Mouse (Mus musculus): ENCODE data around the gene Lhx9. TPM values are rescaled to one million over a fixed set of nuclear protein-coding genes. Genes with fewer than 3 reads are reported as not detected.

The Lhx9 gene
- polyA plus RNA-seq, 1 experiment from 2014 or later: 2.0 TPM

DNA sequence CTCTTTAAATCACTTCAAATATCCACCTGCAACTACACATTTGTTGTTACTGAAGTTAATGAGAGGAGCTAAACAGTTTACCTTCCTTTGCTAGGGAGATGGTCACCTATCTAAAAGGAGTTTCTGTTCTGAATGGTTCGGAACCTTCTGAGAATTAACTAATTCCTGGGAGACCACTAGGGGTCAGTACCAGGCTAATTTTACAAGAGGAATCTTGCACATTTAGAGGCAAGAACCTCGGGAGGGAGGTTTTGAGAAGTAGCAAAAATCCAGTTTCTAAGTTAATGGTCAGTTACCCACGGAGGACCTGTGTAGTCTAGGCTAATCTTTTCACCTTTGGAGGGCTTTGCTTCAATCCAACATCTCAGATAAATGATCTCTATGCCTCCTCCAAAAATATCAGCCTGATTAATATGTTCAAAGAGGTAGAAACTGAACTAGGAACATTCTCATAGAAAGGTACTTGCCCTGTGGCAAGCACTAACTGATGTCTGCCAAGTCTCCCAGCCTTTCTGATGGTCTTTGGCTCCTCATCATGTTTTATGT is 12.9 kb downstream of the Lhx9 start:
- H3K9me3 ChIP-seq (replicated peaks; ENCODE audit: control insufficient read depth, low read length): no peaks in the 10 kb centered on the region
- no peaks in the 10 kb centered on the region for H3K36me3 ChIP-seq (ENCODE audit: control insufficient read depth, insufficient read depth, low read length)
- H3K4me3 ChIP-seq (ENCODE audit: low read depth, low read length): no peak overlapping the region
- no peak overlapping the region for H3K9ac ChIP-seq (ENCODE audit: low read depth, low read length)
- WGBS (ENCODE audit: insufficient replicate concordance): 2% methylated on average over 3 of the region's 3 CpGs
- peaks cover 57% of the 10 kb centered on the region for H3K27me3 ChIP-seq (ENCODE audit: control insufficient read depth, insufficient read depth, low read length)
- ATAC-seq (replicated peaks; ENCODE audit: insufficient number of reproducible peaks, low FRiP score, low TSS enrichment): no peak
- no peak overlapping the region for H3K4me2 ChIP-seq
- H3K27ac ChIP-seq (ENCODE audit: low read depth, low read length): no peak overlapping the region
- no peaks in the 10 kb centered on the region for H3K4me1 ChIP-seq (ENCODE audit: control insufficient read depth, insufficient read depth, low read length)

DNA sequence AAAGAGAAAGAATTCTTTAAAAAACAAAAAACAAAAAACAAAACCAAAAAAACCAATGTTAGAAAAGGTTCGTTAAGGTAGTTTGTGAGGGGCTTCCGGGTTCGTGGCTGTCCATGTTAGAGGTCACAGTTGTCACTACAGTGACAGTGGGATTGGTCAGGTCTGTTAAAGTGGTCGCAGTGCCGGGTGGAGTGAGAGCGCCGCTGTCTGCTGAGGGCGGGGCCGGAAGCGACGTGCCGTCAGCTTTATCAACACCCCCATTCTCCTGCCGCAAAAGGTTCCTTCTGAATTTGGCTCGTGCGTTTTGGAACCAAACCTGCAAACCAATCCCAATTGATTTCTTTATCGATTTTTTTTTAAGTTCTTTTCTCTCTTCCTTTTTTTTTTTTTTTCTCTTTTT is 17.1 kb downstream of the Lhx9 start:
- Histone ChIP-seq H3K27ac (ENCODE audit: low read depth, low read length) (no peak overlapping the region), H3K4me2 (peak overlapping the region; percentile 67), H3K9me3 (replicated peaks; ENCODE audit: control insufficient read depth, low read length) (no peaks in the 10 kb centered on the region), H3K36me3 (ENCODE audit: control insufficient read depth, insufficient read depth, low read length) (no peaks in the 10 kb centered on the region), H3K27me3 (ENCODE audit: control insufficient read depth, insufficient read depth, low read length) (peaks cover 26% of the 10 kb centered on the region), H3K4me1 (ENCODE audit: control insufficient read depth, insufficient read depth, low read length) (no peaks in the 10 kb centered on the region), H3K4me3 (ENCODE audit: low read depth, low read length) (peak overlapping the region; percentile 37), H3K9ac (ENCODE audit: low read depth, low read length) (no peak overlapping the region)
- WGBS (ENCODE audit: insufficient replicate concordance): 2% methylated on average over 16 of the region's 16 CpGs
- peak; percentile 77; the same call in 1 of the 2 replicates for ATAC-seq (replicated peaks; ENCODE audit: insufficient number of reproducible peaks, low FRiP score, low TSS enrichment)

DNA sequence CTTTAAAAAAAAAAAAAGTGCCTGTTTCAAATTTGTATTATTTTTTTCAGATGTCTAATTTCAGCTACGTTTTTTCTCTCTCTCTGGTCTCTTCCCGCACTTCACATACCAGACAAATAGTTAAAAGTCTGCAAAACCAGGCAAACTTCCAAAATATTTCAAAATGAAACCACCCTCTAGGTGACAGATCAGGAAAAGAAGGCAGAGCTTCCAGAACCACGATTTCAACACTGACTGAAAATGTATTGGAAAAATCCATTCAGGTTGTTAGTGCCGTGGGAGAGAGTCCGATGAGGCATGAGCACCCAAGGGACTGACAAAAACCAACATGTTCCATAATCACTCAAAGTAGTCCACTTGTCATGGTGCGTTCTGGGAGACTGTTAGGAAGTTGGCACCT is 21.5 kb downstream of the Lhx9 start:
- no peak overlapping the region for H3K4me2 ChIP-seq

DNA sequence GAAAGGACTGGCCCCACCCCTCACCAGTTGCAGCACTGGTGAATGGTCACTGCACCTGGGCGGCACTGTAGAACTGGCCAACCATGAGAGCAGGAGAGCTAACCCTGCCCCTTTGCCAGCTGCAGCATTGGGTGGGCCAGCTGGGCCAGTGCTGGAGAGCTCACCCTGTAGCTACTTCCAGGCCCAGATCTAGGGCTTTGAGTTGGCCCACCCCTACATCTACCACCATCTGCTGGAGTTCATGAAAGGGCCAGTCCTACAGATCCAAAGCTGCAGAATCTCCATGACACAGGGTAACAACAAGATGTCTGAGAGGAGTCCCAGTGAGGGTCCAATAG is 25.4 kb downstream of the Lhx9 start:
- Histone ChIP-seq H3K36me3 (ENCODE audit: control insufficient read depth, insufficient read depth, low read length) (no peaks in the 10 kb centered on the region), H3K4me1 (ENCODE audit: control insufficient read depth, insufficient read depth, low read length) (no peaks in the 10 kb centered on the region), H3K4me3 (ENCODE audit: low read depth, low read length) (no peak overlapping the region), H3K27me3 (ENCODE audit: control insufficient read depth, insufficient read depth, low read length) (no peaks in the 10 kb centered on the region), H3K9me3 (replicated peaks; ENCODE audit: control insufficient read depth, low read length) (no peaks in the 10 kb centered on the region), H3K27ac (ENCODE audit: low read depth, low read length) (no peak overlapping the region), H3K9ac (ENCODE audit: low read depth, low read length) (no peak overlapping the region), H3K4me2 (no peak overlapping the region)
- WGBS (ENCODE audit: insufficient replicate concordance): 88% methylated on average over 1 of the region's 1 CpGs
- ATAC-seq (replicated peaks; ENCODE audit: insufficient number of reproducible peaks, low FRiP score, low TSS enrichment): no peak

More for the DNA sequence above, 21.5 kb downstream of the Lhx9 start:
- no peaks in the 10 kb centered on the region for H3K27me3 ChIP-seq (ENCODE audit: control insufficient read depth, insufficient read depth, low read length)
- 64% methylated on average over 6 of the region's 6 CpGs for WGBS (ENCODE audit: insufficient replicate concordance)
- no peak overlapping the region for H3K27ac ChIP-seq (ENCODE audit: low read depth, low read length)
- H3K36me3 ChIP-seq (ENCODE audit: control insufficient read depth, insufficient read depth, low read length): no peaks in the 10 kb centered on the region
- no peak for ATAC-seq (replicated peaks; ENCODE audit: insufficient number of reproducible peaks, low FRiP score, low TSS enrichment)
- H3K4me1 ChIP-seq (ENCODE audit: control insufficient read depth, insufficient read depth, low read length): no peaks in the 10 kb centered on the region
- H3K9ac ChIP-seq (ENCODE audit: low read depth, low read length): no peak overlapping the region
- H3K9me3 ChIP-seq (replicated peaks; ENCODE audit: control insufficient read depth, low read length): no peaks in the 10 kb centered on the region
- H3K4me3 ChIP-seq (ENCODE audit: low read depth, low read length): no peak overlapping the region

DNA sequence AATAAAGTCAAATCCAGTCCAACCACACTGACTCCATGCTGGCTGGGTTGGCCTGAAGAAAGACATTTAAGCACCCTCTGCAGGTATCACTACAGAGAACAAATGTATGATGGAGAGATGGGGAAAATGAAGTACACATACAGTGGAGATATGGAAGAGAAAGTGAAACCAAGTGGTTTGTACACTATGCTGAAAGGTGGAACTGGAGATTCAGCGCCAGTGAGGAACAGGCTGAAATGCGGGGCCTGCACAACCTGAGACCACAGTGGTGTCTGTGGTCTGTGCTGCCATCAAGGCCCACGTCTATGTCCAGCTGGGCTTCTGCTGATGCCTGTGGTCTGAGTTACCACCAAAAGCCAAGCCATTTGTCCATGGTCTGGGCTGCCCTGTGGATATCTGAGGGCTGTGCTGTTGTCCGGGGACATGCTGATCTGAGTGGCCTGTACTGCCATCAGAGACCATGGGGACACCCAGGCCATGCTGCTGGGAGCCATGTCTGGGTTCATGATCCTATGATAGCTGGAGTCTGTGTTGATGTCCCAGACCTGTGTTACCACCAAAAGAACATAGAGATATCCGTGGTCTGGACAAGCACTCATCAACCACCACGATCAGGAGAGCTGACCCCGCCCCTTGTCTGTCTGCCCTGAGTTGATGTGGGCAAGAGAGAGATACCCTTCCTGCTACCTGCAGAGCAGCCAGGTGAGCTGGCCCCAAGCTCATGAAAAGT is 26.0 kb downstream of the Lhx9 start:
- no peak for ATAC-seq (replicated peaks; ENCODE audit: insufficient number of reproducible peaks, low FRiP score, low TSS enrichment)

DNA sequence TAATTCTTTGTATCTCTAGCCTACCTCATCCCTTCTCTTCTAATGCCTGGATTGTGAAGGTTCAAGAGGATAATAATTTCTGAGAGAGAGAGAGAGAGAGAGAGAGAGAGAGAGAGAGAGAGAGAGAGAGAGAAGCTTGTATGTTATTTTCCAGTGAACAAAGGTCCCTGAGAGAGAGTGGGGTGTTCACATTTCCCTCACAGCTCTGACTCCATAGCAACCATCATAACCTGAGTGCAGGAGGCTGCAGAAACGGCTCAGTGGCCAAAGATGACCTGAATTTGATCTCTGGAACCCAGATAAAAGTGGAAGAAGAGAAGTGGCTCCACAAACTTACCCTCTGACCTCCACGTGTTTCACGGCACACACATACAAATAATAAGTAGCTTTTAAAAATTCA is 46.6 kb downstream of the Lhx9 start:
- no peaks in the 10 kb centered on the region for H3K9me3 ChIP-seq (replicated peaks; ENCODE audit: control insufficient read depth, low read length)
- no peaks in the 10 kb centered on the region for H3K36me3 ChIP-seq (ENCODE audit: control insufficient read depth, insufficient read depth, low read length)
- no peaks in the 10 kb centered on the region for H3K4me1 ChIP-seq (ENCODE audit: control insufficient read depth, insufficient read depth, low read length)
- H3K4me3 ChIP-seq (ENCODE audit: low read depth, low read length): no peak overlapping the region
- H3K9ac ChIP-seq (ENCODE audit: low read depth, low read length): no peak overlapping the region
- H3K27ac ChIP-seq (ENCODE audit: low read depth, low read length): no peak overlapping the region
- H3K4me2 ChIP-seq: no peak overlapping the region
- no peak for ATAC-seq (replicated peaks; ENCODE audit: insufficient number of reproducible peaks, low FRiP score, low TSS enrichment)
- WGBS (ENCODE audit: insufficient replicate concordance): 48% methylated on average over 3 of the region's 3 CpGs
- no peaks in the 10 kb centered on the region for H3K27me3 ChIP-seq (ENCODE audit: control insufficient read depth, insufficient read depth, low read length)

More for the DNA sequence above, 26.0 kb downstream of the Lhx9 start:
- no peak overlapping the region for H3K4me2 ChIP-seq
- 85% methylated on average over 7 of the region's 7 CpGs for WGBS (ENCODE audit: insufficient replicate concordance)
- no peak overlapping the region for H3K4me3 ChIP-seq (ENCODE audit: low read depth, low read length)
- no peaks in the 10 kb centered on the region for H3K9me3 ChIP-seq (replicated peaks; ENCODE audit: control insufficient read depth, low read length)
- no peaks in the 10 kb centered on the region for H3K36me3 ChIP-seq (ENCODE audit: control insufficient read depth, insufficient read depth, low read length)
- H3K27me3 ChIP-seq (ENCODE audit: control insufficient read depth, insufficient read depth, low read length): no peaks in the 10 kb centered on the region
- H3K9ac ChIP-seq (ENCODE audit: low read depth, low read length): no peak overlapping the region
- H3K27ac ChIP-seq (ENCODE audit: low read depth, low read length): no peak overlapping the region
- H3K4me1 ChIP-seq (ENCODE audit: control insufficient read depth, insufficient read depth, low read length): no peaks in the 10 kb centered on the region

DNA sequence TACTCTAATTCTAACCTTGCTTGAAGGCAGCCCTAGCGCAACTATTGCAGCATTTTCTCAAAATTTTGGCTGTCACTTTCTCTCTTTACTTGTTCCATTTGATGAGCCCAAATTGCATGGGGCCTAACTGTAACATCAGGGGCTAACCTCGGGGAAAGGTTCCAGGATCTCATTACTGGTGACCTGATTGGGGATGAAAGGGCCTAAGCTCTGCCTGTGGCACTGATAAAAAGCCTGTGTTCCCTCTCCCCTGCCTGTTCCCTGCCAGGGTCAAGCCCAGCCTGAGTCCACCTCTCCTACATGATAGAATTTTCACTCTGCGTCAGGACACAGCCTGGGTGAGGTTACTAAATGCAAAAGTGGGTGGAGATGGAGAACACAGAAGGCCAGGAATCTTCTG is 47.1 kb downstream of the Lhx9 start:
- H3K9me3 ChIP-seq (replicated peaks; ENCODE audit: control insufficient read depth, low read length): no peaks in the 10 kb centered on the region
- no peak overlapping the region for H3K27ac ChIP-seq (ENCODE audit: low read depth, low read length)
- 64% methylated on average over 3 of the region's 3 CpGs for WGBS (ENCODE audit: insufficient replicate concordance)
- H3K36me3 ChIP-seq (ENCODE audit: control insufficient read depth, insufficient read depth, low read length): no peaks in the 10 kb centered on the region
- no peak overlapping the region for H3K4me2 ChIP-seq
- H3K4me3 ChIP-seq (ENCODE audit: low read depth, low read length): no peak overlapping the region
- no peaks in the 10 kb centered on the region for H3K27me3 ChIP-seq (ENCODE audit: control insufficient read depth, insufficient read depth, low read length)
- no peak overlapping the region for H3K9ac ChIP-seq (ENCODE audit: low read depth, low read length)
- no peak for ATAC-seq (replicated peaks; ENCODE audit: insufficient number of reproducible peaks, low FRiP score, low TSS enrichment)
- H3K4me1 ChIP-seq (ENCODE audit: control insufficient read depth, insufficient read depth, low read length): no peaks in the 10 kb centered on the region

DNA sequence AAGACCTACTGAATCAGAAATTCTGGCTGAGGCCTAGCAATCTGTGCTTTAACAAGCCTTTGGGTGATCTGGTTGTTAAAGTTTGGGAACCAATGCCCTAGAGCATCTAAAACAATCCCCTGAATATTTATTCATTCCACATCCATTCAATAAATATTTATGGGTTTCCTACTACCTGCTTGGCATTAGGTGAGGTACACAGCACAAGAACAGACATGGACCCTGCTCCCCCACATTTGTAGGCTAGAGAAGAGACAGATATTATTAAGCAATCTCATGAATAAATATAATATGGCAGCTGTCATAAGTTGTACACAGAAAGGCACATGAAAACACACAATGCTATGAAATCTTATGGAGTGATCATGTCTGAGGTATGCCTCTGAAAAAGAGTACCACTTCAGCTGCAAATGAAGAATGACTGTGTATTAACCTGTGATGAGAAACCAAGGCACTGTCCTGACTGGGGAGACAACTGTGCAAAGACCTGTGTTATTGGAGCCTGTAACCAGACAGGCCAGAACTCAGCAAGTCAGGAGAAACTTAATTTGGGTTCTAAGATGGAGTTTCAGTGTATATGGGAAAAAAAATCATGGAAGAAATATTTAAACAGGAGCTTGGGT is 48.6 kb downstream of the Lhx9 start:
- Histone ChIP-seq H3K9ac (ENCODE audit: low read depth, low read length) (no peak overlapping the region), H3K36me3 (ENCODE audit: control insufficient read depth, insufficient read depth, low read length) (no peaks in the 10 kb centered on the region), H3K4me1 (ENCODE audit: control insufficient read depth, insufficient read depth, low read length) (no peaks in the 10 kb centered on the region), H3K27ac (ENCODE audit: low read depth, low read length) (no peak overlapping the region), H3K27me3 (ENCODE audit: control insufficient read depth, insufficient read depth, low read length) (no peaks in the 10 kb centered on the region), H3K4me2 (no peak overlapping the region), H3K4me3 (ENCODE audit: low read depth, low read length) (no peak overlapping the region), H3K9me3 (replicated peaks; ENCODE audit: control insufficient read depth, low read length) (no peaks in the 10 kb centered on the region)
- no peak for ATAC-seq (replicated peaks; ENCODE audit: insufficient number of reproducible peaks, low FRiP score, low TSS enrichment)

DNA sequence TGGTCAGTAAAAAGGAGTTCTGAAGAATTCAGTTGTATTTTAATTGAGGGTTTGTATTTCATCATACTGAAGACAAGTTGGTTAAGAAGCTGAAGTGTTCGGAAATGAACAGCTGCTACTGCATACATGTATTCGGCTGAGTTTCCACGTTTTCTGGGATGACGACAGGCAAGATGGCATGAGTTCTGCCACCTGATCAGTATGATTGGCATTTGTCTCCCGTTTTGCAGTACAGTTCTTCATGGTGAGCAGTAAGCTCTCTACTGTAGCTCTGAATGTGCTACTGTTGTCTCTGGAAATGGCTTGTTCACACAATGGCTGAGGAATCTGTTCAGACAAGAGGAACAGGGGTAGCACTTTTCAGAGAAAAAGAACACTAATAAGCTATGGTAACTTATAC is 50.3 kb downstream of the Lhx9 start:
- Histone ChIP-seq H3K27ac (ENCODE audit: low read depth, low read length) (no peak overlapping the region), H3K4me1 (ENCODE audit: control insufficient read depth, insufficient read depth, low read length) (no peaks in the 10 kb centered on the region), H3K4me3 (ENCODE audit: low read depth, low read length) (no peak overlapping the region), H3K27me3 (ENCODE audit: control insufficient read depth, insufficient read depth, low read length) (no peaks in the 10 kb centered on the region), H3K9me3 (replicated peaks; ENCODE audit: control insufficient read depth, low read length) (no peaks in the 10 kb centered on the region), H3K4me2 (no peak overlapping the region), H3K9ac (ENCODE audit: low read depth, low read length) (no peak overlapping the region), H3K36me3 (ENCODE audit: control insufficient read depth, insufficient read depth, low read length) (no peaks in the 10 kb centered on the region)
- 81% methylated on average over 5 of the region's 5 CpGs for WGBS (ENCODE audit: insufficient replicate concordance)
- ATAC-seq (replicated peaks; ENCODE audit: insufficient number of reproducible peaks, low FRiP score, low TSS enrichment): no peak
